Mouse (Mus musculus) embryonic facial prominence, embryonic 13.5 days (tissue): ENCODE data around the gene Adcy7. TPM values are rescaled to one million over a fixed set of nuclear protein-coding genes. Genes with fewer than 3 reads are reported as not detected.
A peak's percentile ranks its signal among the peaks of the same experiment; 100 is the strongest.

Experiments
- ATAC-seq: fragments of 200-750 bp; cut with Nextera tagmentation; 2 replicates; pipeline ENCODE4 v1.8.0; 2017; ENCODE audit warnings: low read depth; ENCODE audit not compliant: insufficient number of reproducible peaks, insufficient read depth, low FRiP score, low TSS enrichment
- H3K27ac ChIP-seq: fragments of 300-500 bp; sonication (generic); 2 replicates; pipeline ENCODE4 v1.5.1; 2015; ENCODE audit warnings: moderate library complexity, mild to moderate bottlenecking, inconsistent platforms
- H3K27me3 ChIP-seq: fragments of 300-500 bp; sonication (generic); 2 replicates; pipeline ENCODE4 v1.6.1; 2015; ENCODE audit warnings: mild to moderate bottlenecking, inconsistent platforms
- H3K36me3 ChIP-seq: fragments of 300-500 bp; sonication (generic); 2 replicates; pipeline ENCODE4 v1.6.1; 2015; ENCODE audit warnings: mild to moderate bottlenecking, inconsistent platforms
- H3K4me1 ChIP-seq: fragments of 300-500 bp; sonication (generic); 2 replicates; pipeline ENCODE4 v1.6.1; 2015; ENCODE audit warnings: inconsistent platforms
- H3K4me2 ChIP-seq: fragments of 300-500 bp; sonication (generic); 2 replicates; pipeline ENCODE4 v1.6.1; 2015; ENCODE audit warnings: moderate library complexity, mild to moderate bottlenecking, inconsistent platforms
- H3K4me3 ChIP-seq: fragments of 300-500 bp; sonication (generic); 2 replicates; pipeline ENCODE4 v1.5.1; 2015; ENCODE audit warnings: mild to moderate bottlenecking, inconsistent platforms
- H3K9ac ChIP-seq: fragments of 300-500 bp; sonication (generic); 2 replicates; pipeline ENCODE4 v1.6.1; 2015; ENCODE audit warnings: mild to moderate bottlenecking, inconsistent platforms
- H3K9me3 ChIP-seq: fragments of 300-500 bp; sonication (generic); 2 replicates; pipeline ENCODE4 v1.6.1; 2016; ENCODE audit warnings: inconsistent platforms
- WGBS: fragments of 180-500 bp; shearing (Covaris S2); methylation state at CpG from one replicate; pipeline ENCODE4 v1.1.7; 2015; ENCODE audit warnings: mixed read lengths; 5-methylcytosine and 5-hydroxymethylcytosine counted together
- polyA plus RNA-seq: library from polyadenylated mRNA; unstranded; fragments of >200 nt; fragmentation: Nextera tagmentation; extraction: Ambion mirVana; gene quantifications from 2 replicates; pipeline ENCODE4 v1.2.1, GENCODE M21; 2015

Gene Adcy7
- polyA plus RNA-seq, 1 experiment from 2014 or later, result 6.6 TPM

DNA sequence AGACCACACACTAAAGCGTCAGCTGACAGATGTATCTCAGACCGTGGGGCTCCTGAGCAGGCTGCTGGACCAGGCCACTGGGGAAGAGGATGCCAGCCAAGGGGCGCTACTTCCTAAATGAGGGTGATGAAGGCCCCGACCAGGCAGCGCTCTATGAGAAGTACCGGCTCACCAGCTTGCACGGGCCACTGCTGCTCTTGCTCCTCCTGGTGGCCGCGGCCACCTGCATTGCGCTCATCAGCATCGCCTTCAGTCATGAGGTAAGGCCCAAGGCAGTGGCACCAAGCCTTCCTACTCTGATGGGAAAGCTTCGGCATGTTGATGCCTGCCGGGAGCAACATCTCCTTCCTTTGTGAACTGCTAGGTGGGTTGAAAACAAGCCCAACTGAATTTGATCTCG lies 34.3 kb downstream of the Adcy7 start:
- Histone ChIP-seq H3K4me3 (no peak overlapping the region), H3K9ac (no peak overlapping the region), H3K4me1 (peaks cover 5% of the 10 kb centered on the region; the same call in 1 of the 2 replicates), H3K9me3 (no peaks in the 10 kb centered on the region), H3K27ac (no peak overlapping the region), H3K27me3 (no peaks in the 10 kb centered on the region), H3K36me3 (no peaks in the 10 kb centered on the region), H3K4me2 (no peak overlapping the region)
- no peak for ATAC-seq
- WGBS, result 65% methylated on average over 14 of the region's 14 CpGs

- Histone ChIP-seq H3K4me3 (no peak overlapping the region), H3K4me1 (no peaks in the 10 kb centered on the region), H3K4me2 (no peak overlapping the region), H3K27me3 (no peaks in the 10 kb centered on the region), H3K9me3 (no peaks in the 10 kb centered on the region), H3K36me3 (no peaks in the 10 kb centered on the region), H3K9ac (no peak overlapping the region), H3K27ac (no peak overlapping the region)
- no peak for ATAC-seq
- WGBS, result 87% methylated on average over 4 of the region's 4 CpGs
Measured at GRCm38 (mm10) chr8:88307736-88308135, 35.5 kb downstream of the Adcy7 start.

DNA sequence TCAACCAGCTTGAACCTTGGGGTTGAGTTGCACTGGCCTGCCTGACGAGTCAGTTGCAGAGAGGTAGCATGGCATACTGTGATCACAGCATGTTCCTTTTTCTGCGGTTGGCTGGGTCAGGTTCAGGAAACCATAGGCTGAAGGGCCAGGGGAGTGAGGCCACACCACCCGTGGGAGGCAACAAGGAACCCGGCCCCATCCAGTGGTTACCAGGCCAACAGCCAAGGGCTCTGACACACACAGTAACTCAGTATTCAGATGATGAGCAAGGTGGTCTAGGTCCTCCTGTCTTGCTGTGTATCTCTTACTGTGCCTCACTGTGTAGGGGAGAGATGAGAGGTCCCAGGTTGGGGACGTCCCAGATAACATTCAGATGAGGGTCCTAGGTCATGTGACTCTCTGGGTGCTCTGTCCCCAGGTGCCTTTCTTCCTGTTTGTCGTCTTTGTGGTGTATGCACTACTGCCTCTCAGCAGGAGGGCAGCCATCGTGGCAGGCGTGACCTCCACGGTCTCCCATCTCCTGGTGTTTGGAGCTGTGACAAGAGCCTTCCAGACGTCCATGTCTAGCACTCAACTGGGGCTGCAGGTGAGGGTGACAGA lies 37.2 kb downstream of the Adcy7 start:
- ATAC-seq, result no peak
- WGBS, result 81% methylated on average over 10 of the region's 10 CpGs
- H3K27me3 ChIP-seq, result no peaks in the 10 kb centered on the region
- H3K4me3 ChIP-seq, result no peak overlapping the region
- no peak overlapping the region for H3K4me2 ChIP-seq
- H3K9ac ChIP-seq, result no peak overlapping the region
- H3K36me3 ChIP-seq, result no peaks in the 10 kb centered on the region
- no peaks in the 10 kb centered on the region for H3K4me1 ChIP-seq
- no peak overlapping the region for H3K27ac ChIP-seq
- no peaks in the 10 kb centered on the region for H3K9me3 ChIP-seq

- Histone ChIP-seq H3K4me3 (no peak overlapping the region), H3K36me3 (no peaks in the 10 kb centered on the region), H3K9ac (no peak overlapping the region), H3K4me2 (no peak overlapping the region), H3K9me3 (no peaks in the 10 kb centered on the region), H3K27ac (no peak overlapping the region), H3K4me1 (no peaks in the 10 kb centered on the region), H3K27me3 (no peaks in the 10 kb centered on the region)
- no peak for ATAC-seq
- 95% methylated on average over 7 of the region's 7 CpGs for WGBS
Measured at GRCm38 (mm10) chr8:88309881-88310280, 37.7 kb downstream of the Adcy7 start.

DNA sequence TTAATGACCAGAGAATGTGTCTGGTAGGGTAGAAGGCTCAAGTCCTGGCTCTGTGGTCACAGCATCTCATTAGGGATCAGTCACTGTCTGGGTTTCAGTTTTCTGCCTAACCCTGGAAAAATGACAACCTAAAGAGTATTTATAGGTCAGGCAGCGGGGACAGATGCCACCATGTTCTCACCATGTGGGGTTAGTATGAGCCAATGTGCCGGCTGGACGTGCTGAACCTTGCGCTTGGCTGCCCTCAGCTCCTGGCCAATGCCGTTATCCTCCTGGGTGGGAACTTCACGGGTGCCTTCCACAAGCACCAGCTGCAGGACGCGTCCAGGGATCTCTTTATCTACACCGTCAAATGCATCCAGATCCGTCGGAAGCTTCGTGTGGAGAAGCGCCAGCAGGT lies 38.1 kb downstream of the Adcy7 start:
- no peak overlapping the region for H3K9ac ChIP-seq
- no peaks in the 10 kb centered on the region; the same call in 1 of the 2 replicates for H3K4me1 ChIP-seq
- H3K4me3 ChIP-seq, result no peak overlapping the region
- no peak overlapping the region for H3K4me2 ChIP-seq
- H3K27ac ChIP-seq, result no peak overlapping the region
- 91% methylated on average over 13 of the region's 13 CpGs for WGBS
- H3K9me3 ChIP-seq, result no peaks in the 10 kb centered on the region
- no peak for ATAC-seq
- H3K36me3 ChIP-seq, result no peaks in the 10 kb centered on the region
- no peaks in the 10 kb centered on the region for H3K27me3 ChIP-seq

DNA sequence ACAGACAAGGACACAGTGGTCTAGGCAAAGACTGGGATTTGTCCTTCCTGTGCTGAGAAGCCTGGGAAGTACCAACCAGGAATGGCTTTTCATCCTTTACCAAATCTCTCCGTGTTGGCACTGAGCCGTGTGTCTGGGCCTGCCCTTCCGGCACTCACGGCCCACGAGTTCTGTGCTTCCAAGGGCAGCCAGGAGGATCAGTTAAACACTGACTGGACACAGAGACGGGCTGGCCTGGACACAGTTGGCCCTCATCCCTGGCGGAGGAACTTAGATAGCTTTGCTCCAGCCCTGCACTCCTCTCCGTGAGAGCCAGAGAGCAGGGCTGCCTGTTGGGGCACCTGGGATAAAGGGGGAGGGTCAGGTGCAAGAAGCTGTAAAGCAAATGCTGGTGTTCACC lies 40.8 kb downstream of the Adcy7 start:
- ATAC-seq, result no peak
- 0 out of 2 replicates have a peak overlapping the region, but pooled peaks have one; percentile 11 for H3K9ac ChIP-seq
- no peak overlapping the region for H3K27ac ChIP-seq
- H3K36me3 ChIP-seq, result no peaks in the 10 kb centered on the region
- H3K4me1 ChIP-seq, result peaks cover 19% of the 10 kb centered on the region
- 74% methylated on average over 8 of the region's 8 CpGs for WGBS
- no peaks in the 10 kb centered on the region for H3K27me3 ChIP-seq
- H3K9me3 ChIP-seq, result no peaks in the 10 kb centered on the region
- no peak overlapping the region for H3K4me3 ChIP-seq
- H3K4me2 ChIP-seq, result no peak overlapping the region

DNA sequence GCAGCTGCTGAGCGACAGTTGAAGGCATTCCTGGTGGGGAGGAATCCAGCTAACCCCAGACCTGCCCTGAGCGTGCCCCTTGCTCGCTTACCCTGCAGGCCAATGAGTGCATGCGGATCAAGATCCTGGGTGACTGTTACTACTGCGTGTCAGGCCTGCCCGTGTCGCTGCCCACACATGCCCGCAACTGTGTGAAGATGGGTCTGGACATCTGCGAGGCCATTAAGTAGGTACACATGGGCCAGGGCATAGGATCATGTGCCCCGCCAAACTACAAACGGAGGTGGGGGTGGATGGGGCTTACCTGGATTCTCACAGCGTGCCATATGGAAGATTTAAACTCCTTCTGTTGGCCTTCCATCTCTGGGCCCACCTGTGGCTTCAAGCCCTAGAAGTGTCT lies 41.8 kb downstream of the Adcy7 start:
- no peak for ATAC-seq
- H3K36me3 ChIP-seq, result no peaks in the 10 kb centered on the region
- H3K4me1 ChIP-seq, result peaks cover 19% of the 10 kb centered on the region
- H3K9me3 ChIP-seq, result no peaks in the 10 kb centered on the region
- no peak overlapping the region for H3K27ac ChIP-seq
- no peak overlapping the region for H3K9ac ChIP-seq
- no peak overlapping the region for H3K4me3 ChIP-seq
- no peaks in the 10 kb centered on the region for H3K27me3 ChIP-seq
- 85% methylated on average over 12 of the region's 12 CpGs for WGBS
- no peak overlapping the region for H3K4me2 ChIP-seq

DNA sequence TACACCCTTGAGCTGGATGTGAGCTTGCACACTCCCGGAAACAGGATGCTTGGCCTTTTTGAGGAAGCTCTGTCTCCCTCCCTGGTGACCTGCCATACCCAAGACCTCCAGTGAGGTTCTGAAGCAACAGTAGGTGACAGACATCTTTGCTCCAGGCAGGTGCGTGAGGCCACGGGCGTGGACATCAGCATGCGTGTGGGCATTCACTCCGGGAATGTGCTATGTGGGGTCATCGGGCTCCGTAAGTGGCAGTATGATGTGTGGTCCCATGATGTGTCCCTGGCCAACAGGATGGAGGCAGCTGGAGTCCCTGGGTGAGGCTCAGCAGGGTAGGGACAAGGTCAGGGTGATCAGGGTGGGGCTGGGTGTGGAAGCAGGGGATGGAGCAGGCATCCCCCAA lies 43.1 kb downstream of the Adcy7 start:
- no peak for ATAC-seq
- WGBS, result 95% methylated on average over 8 of the region's 8 CpGs
- Histone ChIP-seq H3K36me3 (no peaks in the 10 kb centered on the region), H3K27me3 (no peaks in the 10 kb centered on the region), H3K27ac (no peak overlapping the region), H3K4me3 (no peak overlapping the region), H3K4me2 (no peak overlapping the region), H3K9ac (no peak overlapping the region), H3K4me1 (peaks cover 19% of the 10 kb centered on the region), H3K9me3 (no peaks in the 10 kb centered on the region)

GRCm38 (mm10) chr8:88316139-88316931 lies 44.1 kb downstream of the Adcy7 start:
- Histone ChIP-seq H3K9ac (peak overlapping the region; percentile 58), H3K4me1 (peaks cover 19% of the 10 kb centered on the region), H3K36me3 (no peaks in the 10 kb centered on the region), H3K27me3 (no peaks in the 10 kb centered on the region), H3K4me2 (peak overlapping the region; percentile 9; the same call in 1 of the 2 replicates), H3K27ac (peak overlapping the region; percentile 81), H3K9me3 (no peaks in the 10 kb centered on the region), H3K4me3 (no peak overlapping the region)
- ATAC-seq, result peak; percentile 26; the same call in 1 of the 2 replicates
- WGBS, result 32% methylated on average over 8 of the region's 8 CpGs

- peaks cover 19% of the 10 kb centered on the region for H3K4me1 ChIP-seq
- WGBS, result 36% methylated on average over 5 of the region's 5 CpGs
- no peaks in the 10 kb centered on the region for H3K9me3 ChIP-seq
- no peak overlapping the region for H3K4me2 ChIP-seq
- H3K4me3 ChIP-seq, result no peak overlapping the region
- no peaks in the 10 kb centered on the region for H3K27me3 ChIP-seq
- H3K9ac ChIP-seq, result peak overlapping the region; percentile 58
- H3K36me3 ChIP-seq, result no peaks in the 10 kb centered on the region
- ATAC-seq, result no peak
- H3K27ac ChIP-seq, result peak overlapping the region; percentile 81
Measured at GRCm38 (mm10) chr8:88317341-88317740, 45.1 kb downstream of the Adcy7 start.

DNA sequence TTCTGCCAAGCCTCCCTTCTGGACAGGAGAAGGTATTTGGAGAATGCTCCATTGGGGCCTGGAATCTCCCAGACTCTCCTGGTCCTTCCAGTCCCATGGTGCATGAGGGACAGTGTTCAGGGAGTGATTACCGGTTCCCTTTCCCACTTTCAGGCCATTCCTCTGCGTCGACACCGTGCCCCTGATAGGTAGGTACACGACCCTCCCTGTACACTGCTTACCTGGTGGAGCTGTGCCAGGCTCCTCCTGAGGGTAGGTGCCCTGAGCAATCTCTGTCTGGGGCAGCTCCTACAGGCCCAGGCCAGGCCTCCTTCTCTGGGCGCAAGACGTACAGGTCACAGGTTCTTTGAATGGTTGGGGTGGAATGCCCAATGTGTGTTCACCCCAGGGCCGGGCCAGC lies 45.9 kb downstream of the Adcy7 start:
- no peaks in the 10 kb centered on the region for H3K27me3 ChIP-seq
- H3K4me3 ChIP-seq, result no peak overlapping the region
- no peak for ATAC-seq
- peaks cover 19% of the 10 kb centered on the region for H3K4me1 ChIP-seq
- H3K9me3 ChIP-seq, result no peaks in the 10 kb centered on the region
- no peak overlapping the region for H3K9ac ChIP-seq
- WGBS, result 92% methylated on average over 8 of the region's 8 CpGs
- H3K27ac ChIP-seq, result no peak overlapping the region
- no peaks in the 10 kb centered on the region for H3K36me3 ChIP-seq
- H3K4me2 ChIP-seq, result no peak overlapping the region

DNA sequence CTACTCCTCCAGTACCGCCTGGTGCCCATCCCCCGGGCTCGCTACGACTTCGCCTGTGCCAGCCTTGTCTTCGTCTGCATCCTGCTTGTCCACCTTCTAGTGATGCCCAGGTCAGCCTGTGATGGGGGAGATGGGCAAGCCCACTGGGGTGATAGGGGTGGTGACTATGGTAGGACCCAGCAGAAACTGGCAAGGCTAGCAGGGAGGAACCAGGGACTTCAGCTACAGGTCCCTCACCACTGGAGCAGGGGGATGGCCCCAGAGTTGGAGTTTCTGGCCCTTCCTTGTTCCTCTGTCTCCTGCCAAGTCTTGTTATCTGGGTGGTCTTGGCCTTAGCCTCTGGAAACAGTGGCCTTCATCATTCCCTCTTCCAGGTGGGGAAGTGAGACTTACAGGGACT lies 47.9 kb downstream of the Adcy7 start:
- H3K27ac ChIP-seq, result no peak overlapping the region
- WGBS, result 91% methylated on average over 6 of the region's 6 CpGs
- no peaks in the 10 kb centered on the region for H3K9me3 ChIP-seq
- peaks cover 12% of the 10 kb centered on the region for H3K36me3 ChIP-seq
- peaks cover 19% of the 10 kb centered on the region for H3K4me1 ChIP-seq
- no peak overlapping the region for H3K9ac ChIP-seq
- no peak overlapping the region for H3K4me3 ChIP-seq
- no peak overlapping the region for H3K4me2 ChIP-seq
- no peaks in the 10 kb centered on the region for H3K27me3 ChIP-seq
- ATAC-seq, result no peak
